Mouse (Mus musculus) MEL (cell line): Measurements from ENCODE around the gene Slc1a4.

Experiments used
- HCFC1 ChIP-seq: IDR thresholded peaks from 2 replicates; pipeline ENCODE4 v1.6.1; 2012; ENCODE audit warnings: low read depth, mild to moderate bottlenecking, inconsistent platforms, low read length, improper control_type of control experiment, moderate library complexity
- MAFK ChIP-seq: IDR thresholded peaks from 2 replicates; pipeline ENCODE4 v1.6.1; 2011; ENCODE audit warnings: low read depth, mild to moderate bottlenecking, low read length, improper control_type of control experiment, borderline replicate concordance
- POLR2A ChIP-seq, 2 experiments: IDR thresholded peaks; 2 replicates each; pipeline ENCODE4 v1.6.1; 2011 to 2012; ENCODE audit warnings: low read length in 2 of 2, mild to moderate bottlenecking in 2 of 2, control low read depth in 1 of 2, improper control_type of control experiment in 1 of 2, low read depth in 1 of 2, moderate library complexity in 1 of 2; ENCODE audit not compliant: control insufficient read depth in 1 of 2, insufficient read depth in 1 of 2, poor library complexity in 1 of 2
- ZMIZ1 ChIP-seq: IDR thresholded peaks from 2 replicates; pipeline ENCODE4 v1.6.1; 2012; ENCODE audit warnings: low read depth, mild to moderate bottlenecking, inconsistent platforms, low read length, improper control_type of control experiment, moderate library complexity

- TF ChIP-seq ZMIZ1 (no peak), POLR2A (IDR thresholded peaks at IDR 0.05; ENCODE audit: control insufficient read depth in 1 of 2, insufficient read depth in 1 of 2, low read depth in 1 of 2, low read length in 2 of 2, poor library complexity in 1 of 2) (no peak), HCFC1 (no peak), MAFK (no peak)
These were observed 6.1 kb downstream of the Slc1a4 start for GRCm38 (mm10) chr11:20326328-20326995.
